Mouse (Mus musculus) E14TG2a.4 (cell line): Measurements from ENCODE around the gene H2-T3.

Experiments
- CTCF ChIP-seq: conservative IDR thresholded peaks from 2 replicates; pipeline ENCODE4 v1.5.1; 2014; ENCODE audit warnings: low read length
- NANOG ChIP-seq: IDR thresholded peaks from 2 replicates; pipeline ENCODE4 v1.6.1; 2014; ENCODE audit warnings: borderline replicate concordance, low read length, mixed read lengths

DNA sequence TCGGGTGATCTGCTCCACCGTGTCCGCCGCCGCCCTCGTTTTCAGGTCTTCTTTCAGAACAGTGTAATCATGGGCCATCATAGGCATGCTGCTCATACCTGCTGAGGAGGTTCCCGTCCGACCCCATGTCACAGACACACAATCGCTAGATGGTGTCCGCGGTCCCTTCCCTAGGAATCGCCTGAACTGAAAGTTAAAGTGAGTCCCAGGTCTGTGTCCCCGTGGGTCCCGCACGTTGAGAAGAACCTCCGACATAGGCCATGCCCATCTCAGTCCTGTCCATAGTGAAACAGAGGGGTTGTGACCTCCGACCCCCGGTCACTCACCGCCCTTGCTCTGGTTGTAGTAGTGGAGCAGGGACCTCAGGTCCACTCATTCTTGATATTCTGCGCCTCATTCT is 25.5 kb upstream of the H2-T3 start:
- no peak for TF ChIP-seq CTCF
- TF ChIP-seq NANOG = no peak
